In genomic region chr19:37311426-37311825, GRCm38 (mm10) we compare ENCODE assay signal across 16 mouse cellular contexts.
"Had no signal": no experiment of that assay in that cellular context is flagged by ENCODE, and none has a peak within 500 bp of the region (broad histone marks: within the 10 kb centered on the region; RNA-seq: fewer than 3 reads in every experiment).

No protein-coding gene starts in this region.

- H3K27me3 ChIP-seq: liver, embryonic 13.5 days; midbrain, embryonic 12.5 days; midbrain, embryonic 15.5 days; neural tube, embryonic 12.5 days; neural tube, embryonic 15.5 days had no signal

- H3K4me1 ChIP-seq: liver, embryonic 13.5 days; midbrain, embryonic 12.5 days; midbrain, embryonic 15.5 days; neural tube, embryonic 12.5 days; neural tube, embryonic 15.5 days had no signal

- H3K27ac ChIP-seq: kidney, postnatal 0 days; left cerebral cortex, adult 2 months; liver, embryonic 13.5 days; midbrain, embryonic 12.5 days; midbrain, embryonic 15.5 days; neural tube, embryonic 12.5 days; neural tube, embryonic 15.5 days had no signal

- H3K4me3 ChIP-seq: left cerebral cortex, adult 2 months; liver, embryonic 13.5 days; midbrain, embryonic 12.5 days; midbrain, embryonic 15.5 days; neural tube, embryonic 12.5 days; neural tube, embryonic 15.5 days had no signal

- H3K9me3 ChIP-seq: liver, embryonic 13.5 days; midbrain, embryonic 12.5 days; midbrain, embryonic 15.5 days; neural tube, embryonic 12.5 days; neural tube, embryonic 15.5 days had no signal

- DNase-seq: kidney, adult 2 months; kidney, postnatal 25 days; layer of hippocampus, postnatal 36 days; liver, embryonic 13.5 days; lung, adult 2 months; lung, postnatal 14 days; lung, postnatal 4 days; thymus, adult 2 months; thymus, postnatal 14 days; thymus, postnatal 4 days had no signal
